24 mouse cellular contexts compared by ENCODE assay signal in the genomic region with DNA sequence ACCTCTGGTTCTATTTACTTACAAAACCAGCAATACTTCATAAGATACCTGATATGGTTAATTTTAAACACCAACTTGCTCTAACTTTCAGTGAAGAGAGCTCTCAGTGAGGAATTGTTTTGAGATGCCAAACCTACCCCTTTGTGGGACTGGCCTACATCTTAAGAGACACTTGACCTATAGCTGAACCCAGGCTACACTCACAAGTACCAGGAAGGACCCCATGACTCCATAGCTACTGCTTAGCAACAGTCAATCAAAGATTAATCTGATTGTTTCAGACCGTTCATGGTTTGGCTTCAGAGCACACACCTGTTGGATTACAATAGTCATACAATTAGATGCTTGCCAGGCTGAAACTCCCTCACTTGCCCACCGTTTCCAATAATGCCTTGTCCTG.
"Had no signal": no experiment of that assay in that cellular context is flagged by ENCODE, and none has a peak within 500 bp of the region (broad histone marks: within the 10 kb centered on the region; RNA-seq: fewer than 3 reads in every experiment).

No protein-coding gene starts in this region.

- ATAC-seq: hindbrain, postnatal 0 days; intestine, embryonic 16.5 days had no signal

- H3K27me3 ChIP-seq: heart, embryonic 13.5 days; heart, embryonic 15.5 days; hindbrain, embryonic 13.5 days; hindbrain, embryonic 15.5 days; kidney, embryonic 15.5 days; limb, embryonic 13.5 days had no signal

- H3K27ac ChIP-seq: heart, adult 2 months; heart, embryonic 13.5 days; heart, embryonic 15.5 days; hindbrain, embryonic 13.5 days; hindbrain, embryonic 15.5 days; hindbrain, postnatal 0 days; kidney, embryonic 15.5 days; kidney, postnatal 0 days; limb, embryonic 13.5 days had no signal

- H3K4me1 ChIP-seq: heart, embryonic 13.5 days; heart, embryonic 15.5 days; hindbrain, embryonic 13.5 days; hindbrain, embryonic 15.5 days; kidney, embryonic 15.5 days; limb, embryonic 13.5 days had no signal

- DNase-seq: gastrocnemius, postnatal 14 days; gastrocnemius, postnatal 36 days; heart, adult 11 months; heart, adult 2 months; heart, postnatal 14 days; heart, postnatal 36 days; kidney, adult 11 months; kidney, adult 2 months; kidney, adult 9 months; kidney, postnatal 14 days; kidney, postnatal 36 days; layer of hippocampus, adult 9-11 months; layer of hippocampus, postnatal 36 days; left cerebral cortex, postnatal 4 days had no signal

- H3K4me2 ChIP-seq: heart, embryonic 11.5 days; heart, embryonic 13.5 days; heart, embryonic 15.5 days; hindbrain, embryonic 13.5 days; hindbrain, embryonic 15.5 days; kidney, embryonic 15.5 days; limb, embryonic 13.5 days had no signal

- H3K4me3 ChIP-seq: heart, adult 2 months; heart, embryonic 13.5 days; heart, embryonic 15.5 days; hindbrain, embryonic 13.5 days; hindbrain, embryonic 15.5 days; kidney, embryonic 15.5 days; limb, embryonic 13.5 days had no signal

- H3K36me3 ChIP-seq: heart, embryonic 13.5 days; heart, embryonic 15.5 days; hindbrain, embryonic 13.5 days; hindbrain, embryonic 15.5 days; kidney, embryonic 15.5 days; limb, embryonic 13.5 days had no signal

- H3K9ac ChIP-seq: heart, embryonic 13.5 days; heart, embryonic 15.5 days; hindbrain, embryonic 13.5 days; hindbrain, embryonic 15.5 days; kidney, embryonic 15.5 days; limb, embryonic 13.5 days had no signal

- H3K9me3 ChIP-seq: heart, embryonic 13.5 days; heart, embryonic 15.5 days; hindbrain, embryonic 13.5 days; hindbrain, embryonic 15.5 days; kidney, embryonic 15.5 days; limb, embryonic 13.5 days had no signal
